Mouse (Mus musculus): ENCODE data around the gene Gsn. TPM values are rescaled to one million over a fixed set of nuclear protein-coding genes. Genes with fewer than 3 reads are reported as not detected.

Gene Gsn
- total and polyA plus RNA-seq, 3 experiments = 24.2 to 54.2 (median 42.9) TPM

- TF ChIP-seq POLR2A (IDR thresholded peaks at IDR 0.05; ENCODE audit: low read depth, low read length) (no peak), KAT2A (IDR thresholded peaks at IDR 0.05; ENCODE audit: insufficient replicate concordance, low read length) (no peak)
- H3K27me3 ChIP-seq (replicated peaks) = no peaks in the 10 kb centered on the region
- in situ Hi-C loops (cut with MboI; ENCODE audit: low pct_ligation_motif_present, low pct_unique_long_range_greater_than_20kb, low sequenced_read_pairs) = no loop called here
- peaks cover 3 to 27% of the 10 kb centered on the region in 2 experiments; a peak in 3 of 4 replicates for H3K4me1 ChIP-seq (ENCODE audit: control insufficient read depth in 1 of 2, insufficient read depth in 2 of 2)
- H3K4me2 ChIP-seq (ENCODE audit: insufficient read depth, low read depth, poor library complexity, severe bottlenecking) = no peak overlapping the region
- no peak for DNase-seq (ENCODE audit: extremely low read depth)
- no peaks in the 10 kb centered on the region for H3K79me2 ChIP-seq (replicated peaks; ENCODE audit: control insufficient read depth, extremely low read depth, insufficient read depth, poor library complexity, severe bottlenecking)
- H3K9ac ChIP-seq (ENCODE audit: insufficient read depth, low read depth) = no peak overlapping the region
- dilution Hi-C loops (cut with MboI; ENCODE audit: extremely low pct_ligation_motif_present, extremely low pct_unique_long_range_greater_than_20kb, low sequenced_read_pairs) = no loop called here
- no peaks in the 10 kb centered on the region for H3K9me3 ChIP-seq (replicated peaks; ENCODE audit: low read length)
- H3K36me3 ChIP-seq (replicated peaks in 1 of 2; ENCODE audit: control insufficient read depth in 1 of 2, insufficient read depth in 1 of 2, low read length in 1 of 2) = peaks cover 0 to 7% of the 10 kb centered on the region in 2 experiments
- no peak overlapping the region for H3K27ac ChIP-seq (ENCODE audit: insufficient read depth, low read depth)
- H3K4me3 ChIP-seq (replicated peaks in 1 of 3; ENCODE audit: low read depth in 2 of 3, low read length in 2 of 3, poor library complexity in 1 of 3) = no peak overlapping the region
These were observed 15.6 kb downstream of the Gsn start for GRCm38 (mm10) chr2:35271817-35272216.

DNA sequence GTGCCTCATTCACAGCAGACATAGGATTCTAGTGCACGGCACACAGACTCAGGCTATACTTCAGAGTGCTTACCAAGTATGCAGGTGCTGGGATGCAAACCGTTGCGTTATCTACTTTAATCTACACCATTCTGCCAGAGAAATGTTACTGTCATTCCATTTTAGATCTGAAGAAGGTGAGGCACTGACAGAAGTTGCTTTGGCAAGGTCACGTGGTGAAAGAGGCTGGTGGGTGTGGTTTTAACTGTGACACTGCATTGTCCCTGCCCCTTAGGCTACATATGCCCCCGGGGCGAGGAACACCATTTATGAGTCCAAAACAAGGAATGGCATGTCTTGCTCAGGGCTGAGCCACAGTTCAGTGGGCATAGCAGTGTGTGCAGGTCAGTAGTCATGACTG is 16.7 kb downstream of the Gsn start:
- TF ChIP-seq CTCF (conservative IDR thresholded peaks at IDR 0.05 in 1 of 2, IDR thresholded peaks at IDR 0.05 in 1 of 2; ENCODE audit: low read depth in 2 of 2, low read length in 2 of 2) = no peak
- no peak for TF ChIP-seq TBP (conservative IDR thresholded peaks at IDR 0.05; ENCODE audit: low read depth, low read length)
- TF ChIP-seq BHLHE40 (IDR thresholded peaks at IDR 0.05; ENCODE audit: low read depth, low read length) = no peak
- TF ChIP-seq ELF1 (IDR thresholded peaks at IDR 0.05; ENCODE audit: low read depth, low read length) = no peak
- no peak for TF ChIP-seq MXI1 (IDR thresholded peaks at IDR 0.05; ENCODE audit: low read depth, low read length)
- no peak for TF ChIP-seq MYC (IDR thresholded peaks at IDR 0.05; ENCODE audit: low read depth, low read length)
- no peak for TF ChIP-seq EP300 (IDR thresholded peaks at IDR 0.05; ENCODE audit: low read length)
- no peak for TF ChIP-seq JUND (conservative IDR thresholded peaks at IDR 0.05; ENCODE audit: low read depth, low read length)
- no peak for TF ChIP-seq NELFE (IDR thresholded peaks at IDR 0.05; ENCODE audit: low read depth, low read length)
- TF ChIP-seq POLR2AphosphoS2 (IDR thresholded peaks at IDR 0.05; ENCODE audit: low read depth, low read length) = no peak
- TF ChIP-seq SIN3A (IDR thresholded peaks at IDR 0.05; ENCODE audit: low read length) = no peak
- TF ChIP-seq UBTF (IDR thresholded peaks at IDR 0.05; ENCODE audit: low read depth, low read length) = no peak
- TF ChIP-seq CHD2 (IDR thresholded peaks at IDR 0.05; ENCODE audit: low read length) = no peak
- TF ChIP-seq CHD1 (IDR thresholded peaks at IDR 0.05; ENCODE audit: low read depth, low read length) = no peak
- TF ChIP-seq ZKSCAN1 (IDR thresholded peaks at IDR 0.05; ENCODE audit: borderline replicate concordance, low read depth, low read length) = no peak
- TF ChIP-seq E2F4 (IDR thresholded peaks at IDR 0.05; ENCODE audit: insufficient replicate concordance, low read depth, low read length) = no peak
- dilution Hi-C loops (cut with MboI; ENCODE audit: extremely low pct_ligation_motif_present, extremely low pct_unique_long_range_greater_than_20kb, low sequenced_read_pairs) = no loop called here
- Histone ChIP-seq H3K9ac (ENCODE audit: insufficient read depth, low read depth) (no peak overlapping the region), H3K4me3 (replicated peaks in 1 of 3; ENCODE audit: low read depth in 2 of 3, low read length in 2 of 3, poor library complexity in 1 of 3) (no peak overlapping the region), H3K4me2 (ENCODE audit: insufficient read depth, low read depth, poor library complexity, severe bottlenecking) (no peak overlapping the region), H3K4me1 (ENCODE audit: control insufficient read depth in 1 of 2, insufficient read depth in 2 of 2) (peaks cover 3 to 27% of the 10 kb centered on the region in 2 experiments; a peak in 3 of 4 replicates), H3K36me3 (replicated peaks in 1 of 2; ENCODE audit: control insufficient read depth in 1 of 2, insufficient read depth in 1 of 2, low read length in 1 of 2) (peaks cover 0 to 6% of the 10 kb centered on the region in 2 experiments), H3K27ac (ENCODE audit: insufficient read depth, low read depth) (no peak overlapping the region), H3K9me3 (replicated peaks; ENCODE audit: low read length) (no peaks in the 10 kb centered on the region), H3K79me2 (replicated peaks; ENCODE audit: control insufficient read depth, extremely low read depth, insufficient read depth, poor library complexity, severe bottlenecking) (no peaks in the 10 kb centered on the region), H3K27me3 (replicated peaks) (no peaks in the 10 kb centered on the region)
- in situ Hi-C loops (cut with MboI; ENCODE audit: low pct_ligation_motif_present, low pct_unique_long_range_greater_than_20kb, low sequenced_read_pairs) = no loop called here
- DNase-seq (ENCODE audit: extremely low read depth) = no peak
